Mouse (Mus musculus) cerebellum, adult 18-20 months (tissue): ENCODE data around the gene Trpm5.

Source experiments
- DNase-seq, 2 experiments: peaks; one replicate each; pipeline ENCODE4 v3.0.0; 2021

The Trpm5 gene

GRCm38 (mm10) chr7:143037306-143037705 lies 57.1 kb downstream of the Trpm5 start:
- no peak for DNase-seq

GRCm38 (mm10) chr7:143036787-143037186 lies 57.7 kb downstream of the Trpm5 start:
- DNase-seq, result no peak

- DNase-seq, result no peak
These were observed 59.7 kb downstream of the Trpm5 start for GRCm38 (mm10) chr7:143034519-143035450.

- DNase-seq, result no peak
These were observed 60.3 kb downstream of the Trpm5 start for GRCm38 (mm10) chr7:143034112-143034511.

- peak in 1 of 2 experiments; percentile 16 for DNase-seq
These were observed 60.9 kb downstream of the Trpm5 start for GRCm38 (mm10) chr7:143033581-143033980.

GRCm38 (mm10) chr7:143031816-143032215 lies 62.6 kb downstream of the Trpm5 start:
- DNase-seq, result no peak

GRCm38 (mm10) chr7:143027196-143027595 lies 67.2 kb downstream of the Trpm5 start:
- no peak for DNase-seq

- no peak for DNase-seq
These were observed 68.9 kb downstream of the Trpm5 start for GRCm38 (mm10) chr7:143025496-143025895.

- no peak for DNase-seq
These were observed 70.1 kb downstream of the Trpm5 start for GRCm38 (mm10) chr7:143024293-143024692.

GRCm38 (mm10) chr7:143023499-143023898 lies 70.9 kb downstream of the Trpm5 start:
- DNase-seq, result no peak

- no peak for DNase-seq
These were observed 72.9 kb downstream of the Trpm5 start for GRCm38 (mm10) chr7:143021356-143022164.

- DNase-seq, result no peak
These were observed 73.7 kb downstream of the Trpm5 start for GRCm38 (mm10) chr7:143020764-143021163.

- no peak for DNase-seq
These were observed 74.4 kb downstream of the Trpm5 start for GRCm38 (mm10) chr7:143020040-143020439.
